Mouse (Mus musculus) embryonic facial prominence, embryonic 13.5 days (tissue): Measurements from ENCODE around the gene D630003M21Rik. TPM values are rescaled to one million over a fixed set of nuclear protein-coding genes. Genes with fewer than 3 reads are reported as not detected.

ENCODE experiments used
- ATAC-seq: fragments of 200-750 bp; cut with Nextera tagmentation; 2 replicates; pipeline ENCODE4 v1.8.0; 2017; ENCODE audit warnings: low read depth; ENCODE audit not compliant: insufficient number of reproducible peaks, insufficient read depth, low FRiP score, low TSS enrichment
- H3K27ac ChIP-seq: fragments of 300-500 bp; sonication (generic); 2 replicates; pipeline ENCODE4 v1.5.1; 2015; ENCODE audit warnings: moderate library complexity, mild to moderate bottlenecking, inconsistent platforms
- H3K27me3 ChIP-seq: fragments of 300-500 bp; sonication (generic); 2 replicates; pipeline ENCODE4 v1.6.1; 2015; ENCODE audit warnings: mild to moderate bottlenecking, inconsistent platforms
- H3K36me3 ChIP-seq: fragments of 300-500 bp; sonication (generic); 2 replicates; pipeline ENCODE4 v1.6.1; 2015; ENCODE audit warnings: mild to moderate bottlenecking, inconsistent platforms
- H3K4me1 ChIP-seq: fragments of 300-500 bp; sonication (generic); 2 replicates; pipeline ENCODE4 v1.6.1; 2015; ENCODE audit warnings: inconsistent platforms
- H3K4me2 ChIP-seq: fragments of 300-500 bp; sonication (generic); 2 replicates; pipeline ENCODE4 v1.6.1; 2015; ENCODE audit warnings: moderate library complexity, mild to moderate bottlenecking, inconsistent platforms
- H3K4me3 ChIP-seq: fragments of 300-500 bp; sonication (generic); 2 replicates; pipeline ENCODE4 v1.5.1; 2015; ENCODE audit warnings: mild to moderate bottlenecking, inconsistent platforms
- H3K9ac ChIP-seq: fragments of 300-500 bp; sonication (generic); 2 replicates; pipeline ENCODE4 v1.6.1; 2015; ENCODE audit warnings: mild to moderate bottlenecking, inconsistent platforms
- H3K9me3 ChIP-seq: fragments of 300-500 bp; sonication (generic); 2 replicates; pipeline ENCODE4 v1.6.1; 2016; ENCODE audit warnings: inconsistent platforms
- WGBS: fragments of 180-500 bp; shearing (Covaris S2); methylation state at CpG from one replicate; pipeline ENCODE4 v1.1.7; 2015; ENCODE audit warnings: mixed read lengths; 5-methylcytosine and 5-hydroxymethylcytosine counted together
- polyA plus RNA-seq: library from polyadenylated mRNA; unstranded; fragments of >200 nt; fragmentation: Nextera tagmentation; extraction: Ambion mirVana; gene quantifications from 2 replicates; pipeline ENCODE4 v1.2.1, GENCODE M21; 2015

D630003M21Rik gene
- polyA plus RNA-seq, 1 experiment from 2014 or later = 7.5 TPM

DNA sequence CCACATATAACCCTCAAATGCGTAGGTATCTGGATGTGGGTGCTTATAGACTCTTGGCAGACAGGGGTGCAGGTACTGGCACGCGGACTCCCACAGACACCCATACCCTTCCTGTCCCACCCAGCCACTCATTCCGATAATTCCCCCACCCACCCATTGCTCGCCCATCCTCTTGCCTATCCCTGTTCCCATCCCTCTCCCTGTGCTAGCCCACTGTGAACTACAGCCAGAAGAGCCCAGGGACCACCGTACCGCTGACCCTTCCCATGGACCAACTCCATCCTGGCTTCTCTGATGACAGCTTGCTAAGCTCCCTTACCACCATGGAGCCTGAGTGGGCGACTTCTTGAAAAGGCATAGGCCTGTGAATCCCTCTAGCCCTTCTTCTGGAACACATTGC, 82.1 kb downstream of the D630003M21Rik start:
- H3K27me3 ChIP-seq = peaks cover 31% of the 10 kb centered on the region
- no peaks in the 10 kb centered on the region for H3K36me3 ChIP-seq
- H3K9ac ChIP-seq = no peak overlapping the region
- peaks cover 35% of the 10 kb centered on the region for H3K4me1 ChIP-seq
- no peak for ATAC-seq
- 92% methylated on average over 8 of the region's 8 CpGs for WGBS
- H3K4me2 ChIP-seq = no peak overlapping the region
- H3K9me3 ChIP-seq = no peaks in the 10 kb centered on the region
- H3K27ac ChIP-seq = no peak overlapping the region
- H3K4me3 ChIP-seq = no peak overlapping the region

DNA sequence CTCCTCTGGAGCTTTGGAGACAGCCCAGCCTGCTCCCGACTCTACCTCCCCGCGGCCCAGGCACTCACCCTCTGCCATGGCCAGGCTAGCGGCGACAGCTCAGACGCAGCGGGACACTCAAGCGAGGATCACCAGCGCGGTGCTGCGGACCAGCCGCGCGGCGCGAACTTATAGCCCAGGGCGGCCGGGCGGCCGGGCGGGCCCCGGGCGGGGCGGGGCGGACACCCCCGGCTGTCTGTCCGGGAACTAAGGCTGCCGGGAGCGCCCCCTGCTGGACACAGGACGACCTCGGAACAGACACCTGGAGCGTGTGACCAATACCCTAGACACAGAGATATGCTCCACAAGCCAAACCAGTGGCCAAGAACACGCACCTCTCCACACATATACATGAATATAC, 82.8 kb downstream of the D630003M21Rik start, which contains the start of gene Tgm2:
Gene Tgm2, minus strand, starts transcription at position 214 of the 400 bp plus-strand sequence.
- no peak; the same call in 1 of the 2 replicates for ATAC-seq
- Histone ChIP-seq H3K27ac (no peak within 1 kb of the TSS), H3K36me3 (no peaks in the 10 kb centered on the region), H3K4me2 (peak within 1 kb of the TSS; percentile 63), H3K4me3 (peak within 1 kb of the TSS; percentile 42), H3K4me1 (peaks cover 41% of the 10 kb centered on the region), H3K27me3 (peaks cover 31% of the 10 kb centered on the region), H3K9ac (peak within 1 kb of the TSS; percentile 69), H3K9me3 (no peaks in the 10 kb centered on the region)
- under 1% methylated on average over 33 of the region's 33 CpGs for WGBS

DNA sequence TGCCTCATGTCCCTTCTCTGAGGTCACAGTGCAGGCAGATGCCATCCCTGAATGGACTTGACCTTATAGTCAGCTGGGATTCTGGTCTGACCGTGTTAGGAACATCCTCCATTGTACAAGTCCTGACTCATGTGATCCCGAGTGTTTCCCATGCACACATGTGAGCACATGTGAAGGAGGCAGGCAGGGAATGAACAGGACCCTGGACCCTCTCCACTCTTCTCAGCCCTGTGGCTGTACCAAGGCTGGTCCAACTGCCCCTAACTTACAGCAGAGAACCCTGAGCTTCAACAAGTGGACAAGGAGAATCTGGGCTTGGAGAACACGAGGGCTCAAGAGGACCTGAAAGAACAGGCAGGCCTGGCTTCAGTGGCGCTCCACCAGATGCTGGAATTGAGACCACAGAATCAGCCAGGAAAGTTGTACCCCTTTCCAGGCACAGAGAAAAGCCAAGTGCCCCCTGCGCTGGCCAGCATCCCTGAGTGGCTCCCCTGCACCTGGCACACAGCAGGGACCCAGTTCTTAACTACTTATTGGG, 83.4 kb downstream of the D630003M21Rik start:
- Histone ChIP-seq H3K4me3 (peak overlapping the region; percentile 42), H3K36me3 (no peaks in the 10 kb centered on the region), H3K9ac (peak overlapping the region; percentile 69), H3K9me3 (no peaks in the 10 kb centered on the region), H3K4me2 (peak overlapping the region; percentile 63), H3K4me1 (peaks cover 46% of the 10 kb centered on the region), H3K27ac (no peak overlapping the region), H3K27me3 (peaks cover 31% of the 10 kb centered on the region)
- WGBS = 66% methylated on average over 5 of the region's 5 CpGs
- no peak; the same call in 1 of the 2 replicates for ATAC-seq

DNA sequence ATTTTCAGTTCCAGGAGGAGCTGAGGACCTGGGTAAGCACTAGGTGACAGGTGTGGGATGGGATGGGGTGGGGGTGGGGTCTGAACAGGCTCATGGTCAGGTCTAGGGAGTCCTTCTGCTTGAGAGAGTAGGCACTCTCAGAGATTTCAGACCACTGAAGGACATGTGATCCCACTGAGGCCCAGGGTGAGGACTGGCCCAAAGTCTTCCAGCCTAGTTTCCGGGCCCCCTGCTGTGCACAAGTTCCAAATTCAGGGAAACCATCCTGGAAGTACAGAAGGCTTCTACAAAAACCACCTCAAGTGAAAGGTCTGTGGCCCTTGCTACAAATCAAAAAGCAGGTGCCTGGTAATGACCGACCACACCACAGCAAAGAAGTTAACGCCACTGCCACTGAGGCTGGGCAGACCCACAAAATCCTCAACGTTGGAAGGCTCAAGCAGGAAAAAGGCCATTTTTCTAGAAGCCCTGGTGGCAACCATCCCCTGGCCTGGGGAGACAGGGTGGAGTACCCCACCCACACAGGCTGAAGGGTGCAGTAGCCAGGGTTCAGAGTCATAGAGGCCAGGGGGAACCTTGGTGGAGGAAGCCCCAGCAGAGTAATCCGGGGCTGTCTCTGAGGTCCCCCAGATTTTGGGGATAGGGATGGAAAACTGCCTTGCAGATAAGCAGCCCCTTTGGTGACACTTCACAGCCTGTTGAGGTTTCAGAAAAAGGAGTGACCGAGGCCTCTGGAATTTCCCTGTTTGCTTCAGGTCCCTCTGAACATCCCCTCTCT, 84.1 kb downstream of the D630003M21Rik start:
- Histone ChIP-seq H3K9ac (no peak overlapping the region), H3K4me2 (peak overlapping the region; percentile 63), H3K27ac (no peak overlapping the region), H3K4me3 (peak overlapping the region; percentile 42; the same call in 1 of the 2 replicates), H3K9me3 (no peaks in the 10 kb centered on the region), H3K36me3 (no peaks in the 10 kb centered on the region), H3K27me3 (peaks cover 31% of the 10 kb centered on the region), H3K4me1 (peaks cover 52% of the 10 kb centered on the region)
- ATAC-seq = no peak
- WGBS = 82% methylated on average over 6 of the region's 6 CpGs

DNA sequence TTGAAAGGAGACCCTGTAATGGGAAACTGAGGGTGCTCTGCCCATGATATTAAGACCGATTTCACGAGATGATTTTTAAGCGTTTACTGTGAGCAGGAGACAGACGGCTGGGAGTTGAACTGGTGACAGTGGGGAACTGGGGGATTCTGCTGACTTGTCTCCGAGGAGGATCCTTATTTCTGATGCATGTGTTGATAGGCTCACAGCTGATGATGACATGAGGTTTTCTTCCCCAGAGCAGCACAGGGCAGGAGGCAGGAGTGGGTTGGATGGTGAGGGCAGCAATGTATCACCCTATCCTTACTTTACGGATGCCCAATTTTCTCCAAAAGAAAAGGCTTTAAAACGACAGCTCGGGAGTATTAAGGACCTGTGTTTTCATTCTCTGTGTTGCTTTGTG, 84.8 kb downstream of the D630003M21Rik start:
- Histone ChIP-seq H3K27ac (0 out of 2 replicates have a peak overlapping the region, but pooled peaks have one; percentile 16), H3K4me3 (no peak overlapping the region), H3K4me2 (peak overlapping the region; percentile 63; the same call in 1 of the 2 replicates), H3K36me3 (no peaks in the 10 kb centered on the region), H3K9me3 (no peaks in the 10 kb centered on the region), H3K9ac (no peak overlapping the region), H3K27me3 (peaks cover 31% of the 10 kb centered on the region), H3K4me1 (peaks cover 59% of the 10 kb centered on the region)
- WGBS = 52% methylated on average over 8 of the region's 8 CpGs
- no peak for ATAC-seq

DNA sequence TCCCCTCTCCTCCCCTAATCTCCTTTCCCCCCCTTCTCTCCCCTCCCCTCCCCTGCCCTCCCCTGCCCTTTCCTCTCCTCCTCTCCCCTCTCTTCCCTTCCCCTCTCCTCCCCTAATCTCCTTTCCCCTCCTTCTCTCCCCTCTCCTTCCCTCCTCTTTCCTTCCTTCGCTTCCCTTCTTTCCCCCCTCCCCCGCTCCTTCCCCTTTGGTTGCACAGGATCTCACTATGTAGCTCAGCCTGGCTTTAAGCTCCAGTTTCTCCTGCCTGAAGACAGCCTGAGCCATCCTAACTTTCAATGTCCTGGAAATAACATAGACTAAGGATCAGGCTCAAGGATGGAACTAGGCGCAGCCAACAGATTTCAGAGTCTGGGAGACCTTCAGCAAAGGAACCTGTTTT, 85.2 kb downstream of the D630003M21Rik start:
- Histone ChIP-seq H3K27ac (no peak overlapping the region), H3K27me3 (peaks cover 31% of the 10 kb centered on the region), H3K4me1 (peaks cover 64% of the 10 kb centered on the region), H3K36me3 (no peaks in the 10 kb centered on the region), H3K4me3 (no peak overlapping the region), H3K4me2 (0 out of 2 replicates have a peak overlapping the region, but pooled peaks have one; percentile 63), H3K9me3 (no peaks in the 10 kb centered on the region), H3K9ac (no peak overlapping the region)
- ATAC-seq = no peak
- 45% methylated on average over 3 of the region's 3 CpGs for WGBS

DNA sequence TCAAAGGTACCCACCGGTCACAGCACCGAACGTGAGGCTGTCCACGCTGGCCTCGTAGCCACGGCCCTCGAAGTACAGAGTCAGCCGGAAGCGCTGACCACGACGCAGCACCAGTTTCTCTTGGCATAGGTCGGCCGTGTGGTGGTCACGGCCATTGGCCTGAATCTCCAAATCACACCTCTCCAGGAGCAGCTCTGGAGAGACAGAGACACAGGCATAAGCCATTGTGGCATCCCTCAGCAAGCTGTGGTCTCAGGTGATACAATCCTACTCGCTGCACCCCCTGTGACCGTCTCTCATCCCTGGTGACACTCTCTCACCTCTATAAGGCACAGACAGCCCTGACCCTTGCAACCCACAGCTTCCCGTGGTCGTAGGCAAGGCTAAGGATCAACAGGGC, 86.0 kb downstream of the D630003M21Rik start:
- Histone ChIP-seq H3K9me3 (no peaks in the 10 kb centered on the region), H3K4me3 (no peak overlapping the region), H3K4me1 (peaks cover 67% of the 10 kb centered on the region), H3K36me3 (no peaks in the 10 kb centered on the region), H3K9ac (no peak overlapping the region), H3K27ac (peak overlapping the region; percentile 7; the same call in 1 of the 2 replicates), H3K27me3 (peaks cover 31% of the 10 kb centered on the region), H3K4me2 (no peak overlapping the region)
- 78% methylated on average over 18 of the region's 18 CpGs for WGBS
- ATAC-seq = no peak

DNA sequence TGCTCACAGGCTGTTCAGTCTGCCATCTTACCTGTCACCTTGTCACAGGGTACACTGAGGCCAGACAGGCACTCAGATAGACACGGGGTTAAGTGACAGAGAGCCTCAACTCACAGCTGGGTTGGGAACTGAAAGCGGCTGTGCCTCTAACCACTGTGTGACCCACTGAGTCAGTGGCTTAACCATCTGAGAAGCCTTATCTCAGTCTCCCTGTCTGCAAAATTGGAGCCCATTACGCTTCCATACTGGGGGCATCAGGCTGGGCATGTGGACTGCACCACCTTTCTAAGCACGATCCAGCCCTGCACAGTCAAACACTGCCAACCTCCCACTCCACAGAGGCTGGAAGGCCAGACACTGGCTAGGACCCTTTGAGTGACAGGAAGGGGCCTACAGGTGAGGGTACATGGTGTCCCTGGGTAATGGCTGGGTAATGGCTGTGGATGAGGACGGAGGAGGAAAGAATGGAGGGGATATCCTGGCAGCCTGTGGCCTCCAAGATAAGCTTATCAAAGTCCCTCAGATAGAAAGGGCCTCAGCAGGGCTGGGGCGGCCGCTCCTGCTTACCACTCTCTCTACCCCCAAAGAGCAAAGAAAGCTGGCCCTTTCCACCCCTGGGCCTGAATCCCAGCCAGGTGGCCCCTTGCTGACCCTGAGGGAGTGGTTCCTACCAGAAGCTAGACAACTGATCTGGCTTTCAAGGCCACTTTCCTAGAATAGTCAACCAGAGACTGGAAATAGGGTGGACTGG, 87.2 kb downstream of the D630003M21Rik start:
- H3K4me3 ChIP-seq = no peak overlapping the region
- no peak overlapping the region for H3K27ac ChIP-seq
- H3K9me3 ChIP-seq = no peaks in the 10 kb centered on the region
- H3K36me3 ChIP-seq = no peaks in the 10 kb centered on the region
- WGBS = 88% methylated on average over 7 of the region's 7 CpGs
- no peak overlapping the region for H3K9ac ChIP-seq
- ATAC-seq = no peak
- peaks cover 24% of the 10 kb centered on the region for H3K27me3 ChIP-seq
- H3K4me1 ChIP-seq = peaks cover 67% of the 10 kb centered on the region
- H3K4me2 ChIP-seq = no peak overlapping the region

DNA sequence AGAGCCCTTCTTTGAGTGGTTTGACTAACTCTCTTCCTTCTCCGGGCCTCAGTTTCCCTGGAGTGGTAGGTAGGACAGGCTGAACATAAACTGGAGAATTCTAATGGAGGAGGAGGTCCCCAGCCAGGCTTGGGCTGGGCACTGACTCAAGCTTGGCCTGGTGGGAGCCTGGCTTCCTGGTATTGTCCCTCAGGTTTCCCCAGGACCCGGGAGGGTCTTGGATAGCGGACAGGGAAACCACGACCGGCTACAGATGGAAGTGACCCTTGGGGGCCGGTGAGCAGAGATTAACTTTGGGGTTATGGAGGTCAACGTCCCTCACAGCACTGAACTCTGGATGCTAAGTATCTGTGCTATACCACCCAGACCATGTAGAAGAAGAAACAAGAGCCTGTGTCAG, 87.8 kb downstream of the D630003M21Rik start:
- 68% methylated on average over 7 of the region's 7 CpGs for WGBS
- no peak for ATAC-seq
- H3K27ac ChIP-seq = no peak overlapping the region
- H3K9ac ChIP-seq = no peak overlapping the region
- peaks cover 19% of the 10 kb centered on the region for H3K27me3 ChIP-seq
- H3K36me3 ChIP-seq = no peaks in the 10 kb centered on the region
- H3K4me2 ChIP-seq = no peak overlapping the region
- peaks cover 68% of the 10 kb centered on the region for H3K4me1 ChIP-seq
- H3K9me3 ChIP-seq = no peaks in the 10 kb centered on the region
- H3K4me3 ChIP-seq = no peak overlapping the region

DNA sequence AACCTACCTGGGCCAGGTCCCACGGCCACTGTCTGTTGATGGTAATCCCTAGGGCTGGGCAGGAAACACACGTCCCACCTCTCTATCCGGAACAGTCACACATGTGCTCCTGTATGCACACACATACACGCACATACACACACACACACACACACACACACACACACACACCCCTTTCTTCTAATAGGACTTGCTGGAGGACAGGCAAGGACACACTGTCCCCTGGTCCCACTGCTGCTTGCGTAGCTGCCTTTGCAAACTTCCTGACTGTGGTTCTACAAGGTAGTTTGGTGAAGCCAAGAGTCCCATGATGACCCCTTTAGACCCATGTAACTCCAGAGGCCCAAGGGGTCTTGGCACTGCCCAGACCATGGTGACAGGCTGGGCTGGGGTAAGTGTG, 88.4 kb downstream of the D630003M21Rik start:
- no peaks in the 10 kb centered on the region for H3K36me3 ChIP-seq
- H3K9me3 ChIP-seq = no peaks in the 10 kb centered on the region
- no peak overlapping the region for H3K4me3 ChIP-seq
- WGBS = 73% methylated on average over 5 of the region's 5 CpGs
- no peak overlapping the region for H3K9ac ChIP-seq
- ATAC-seq = no peak
- peaks cover 13% of the 10 kb centered on the region for H3K27me3 ChIP-seq
- peaks cover 69% of the 10 kb centered on the region for H3K4me1 ChIP-seq
- no peak overlapping the region for H3K4me2 ChIP-seq
- peak overlapping the region; percentile 89 for H3K27ac ChIP-seq

DNA sequence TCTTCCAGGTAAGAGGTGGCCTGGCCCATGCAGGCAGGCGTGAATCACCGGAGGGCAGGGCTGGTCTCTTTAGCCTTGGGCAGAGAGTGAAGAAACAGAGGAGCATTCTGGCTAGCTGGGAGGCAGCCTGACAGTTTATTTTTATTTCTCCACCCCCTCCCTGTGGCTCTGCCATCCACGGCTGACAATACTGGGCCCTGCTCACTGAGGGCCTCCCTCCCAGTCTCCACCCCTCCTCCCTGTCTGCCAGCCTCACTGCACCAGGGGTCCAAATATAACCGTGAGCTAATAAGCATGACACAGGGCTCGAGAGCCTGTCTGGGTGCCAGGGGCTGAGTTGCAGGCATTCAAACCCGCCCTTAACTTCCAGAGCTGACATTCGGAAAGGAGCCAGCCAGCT, 89.4 kb downstream of the D630003M21Rik start:
- Histone ChIP-seq H3K4me3 (no peak overlapping the region), H3K9me3 (no peaks in the 10 kb centered on the region), H3K36me3 (no peaks in the 10 kb centered on the region), H3K27ac (peak overlapping the region; percentile 89), H3K9ac (peak overlapping the region; percentile 32; the same call in 1 of the 2 replicates), H3K4me2 (no peak overlapping the region), H3K4me1 (peaks cover 64% of the 10 kb centered on the region), H3K27me3 (0 out of 2 replicates have a peak, but pooled peaks cover 2% of the 10 kb centered on the region)
- WGBS = 30% methylated on average over 7 of the region's 7 CpGs
- ATAC-seq = peak; percentile 75
